Comparison of ENCODE assay signal across 20 mouse cellular contexts in genomic region chr14:41131540-41131939, GRCm38 (mm10). TPM values are rescaled to one million over a fixed set of nuclear protein-coding genes. Genes with fewer than 3 reads are reported as not detected.
DNase-seq lines count a peak whose midpoint lies in the region; ATAC-seq and TF ChIP-seq lines count a peak whose summit lies in the region.
"Had no signal": no experiment of that assay in that cellular context is flagged by ENCODE, and none has a peak within 500 bp of the region (broad histone marks: within the 10 kb centered on the region; RNA-seq: fewer than 3 reads in every experiment).

Sftpa1 (plus strand) TSS chr14:41131782.

- no peaks in the 10 kb centered on the region for H3K4me1 ChIP-seq in lung, adult 2 months (ENCODE audit: control insufficient read depth, insufficient read depth, low read length)
- H3K4me1 ChIP-seq in lung, embryonic 15.5 days: 0 out of 2 replicates have a peak, but pooled peaks cover 4% of the 10 kb centered on the region
- no peaks in the 10 kb centered on the region for H3K4me1 ChIP-seq in midbrain, embryonic 13.5 days (replicated peaks)
- H3K4me1 ChIP-seq: embryonic facial prominence, embryonic 12.5 days; forebrain, embryonic 12.5 days; hindbrain, embryonic 12.5 days had no signal

- H3K27ac ChIP-seq in lung, embryonic 15.5 days: no peak within 1 kb of the TSS
- no peak within 1 kb of the TSS for H3K27ac ChIP-seq in midbrain, embryonic 13.5 days
- H3K27ac ChIP-seq: embryonic facial prominence, embryonic 12.5 days; forebrain, embryonic 12.5 days; hindbrain, embryonic 12.5 days had no signal

- no peak within 1 kb of the TSS for H3K4me2 ChIP-seq in lung, embryonic 15.5 days
- H3K4me2 ChIP-seq in midbrain, embryonic 13.5 days (replicated peaks): no peak within 1 kb of the TSS
- H3K4me2 ChIP-seq: embryonic facial prominence, embryonic 12.5 days; forebrain, embryonic 12.5 days; hindbrain, embryonic 12.5 days had no signal

- no peak within 1 kb of the TSS for H3K9ac ChIP-seq in lung, embryonic 15.5 days
- H3K9ac ChIP-seq in midbrain, embryonic 13.5 days (replicated peaks): no peak within 1 kb of the TSS
- H3K9ac ChIP-seq: embryonic facial prominence, embryonic 12.5 days; forebrain, embryonic 12.5 days; hindbrain, embryonic 12.5 days had no signal

- no peaks in the 10 kb centered on the region for H3K9me3 ChIP-seq in lung, embryonic 15.5 days
- no peaks in the 10 kb centered on the region for H3K9me3 ChIP-seq in midbrain, embryonic 13.5 days
- H3K9me3 ChIP-seq: embryonic facial prominence, embryonic 12.5 days; forebrain, embryonic 12.5 days; hindbrain, embryonic 12.5 days had no signal

- WGBS in lung, adult 2 months: 47% methylated on average over 7 of the region's 7 CpGs
- WGBS in lung, embryonic 15.5 days: 53% methylated on average over 7 of the region's 7 CpGs
- 83% methylated on average over 7 of the region's 7 CpGs for WGBS in midbrain, embryonic 13.5 days

- DNase-seq in lung, adult 2 months: peak; percentile 58
- DNase-seq in lung, postnatal 14 days: peak; percentile 48
- DNase-seq in kidney, postnatal 14 days: no peak
- DNase-seq in spleen, adult 18-20 months: no peak
- DNase-seq: adrenal gland, adult 8-10 months; adrenal gland, postnatal 36 days; cerebellum, adult 8-10 months; cerebellum, postnatal 25 days; gastrocnemius, postnatal 10 days; heart, postnatal 10 days; heart, postnatal 4 days had no signal

- peak within 1 kb of the TSS; percentile 40 for H3K4me3 ChIP-seq in lung, adult 2 months (replicated peaks; ENCODE audit: extremely low read depth, low read depth, low read length)
- no peak within 1 kb of the TSS for H3K4me3 ChIP-seq in lung, embryonic 15.5 days
- H3K4me3 ChIP-seq in midbrain, embryonic 13.5 days (replicated peaks): no peak within 1 kb of the TSS
- H3K4me3 ChIP-seq: embryonic facial prominence, embryonic 12.5 days; forebrain, embryonic 12.5 days; hindbrain, embryonic 12.5 days had no signal

- no peaks in the 10 kb centered on the region for H3K36me3 ChIP-seq in lung, embryonic 15.5 days
- H3K36me3 ChIP-seq in midbrain, embryonic 13.5 days: no peaks in the 10 kb centered on the region
- H3K36me3 ChIP-seq: embryonic facial prominence, embryonic 12.5 days; forebrain, embryonic 12.5 days; hindbrain, embryonic 12.5 days had no signal

- peak; percentile 49; the same call in 1 of the 2 replicates for ATAC-seq in lung, embryonic 15.5 days (ENCODE audit: borderline replicate concordance, extremely low read depth, low FRiP score, low TSS enrichment)
- ATAC-seq in midbrain, embryonic 13.5 days: no peak
- ATAC-seq: forebrain, embryonic 16.5 days; hindbrain, embryonic 16.5 days had no signal

- peak; percentile 98; the same call in 1 of the 2 replicates for TF ChIP-seq POLR2A in lung, adult 2 months (IDR thresholded peaks at IDR 0.05; ENCODE audit: borderline replicate concordance, extremely low read depth, low read depth, low read length)

- no peaks in the 10 kb centered on the region for H3K27me3 ChIP-seq in lung, embryonic 15.5 days
- H3K27me3 ChIP-seq in midbrain, embryonic 13.5 days: no peaks in the 10 kb centered on the region
- H3K27me3 ChIP-seq: embryonic facial prominence, embryonic 12.5 days; forebrain, embryonic 12.5 days; hindbrain, embryonic 12.5 days had no signal

- no peak for TF ChIP-seq CTCF in lung, adult 2 months (IDR thresholded peaks at IDR 0.05; ENCODE audit: insufficient read depth, low read length)

RNA-seq across cellular contexts. Expression of gene Sftpa1, which starts in this region (rescaled TPM):
- polyA plus RNA-seq in lung, adult 2 months (2012; rRNA removed): 1,111 and 1,268 TPM in 2 replicates
- polyA plus RNA-seq in lung, embryonic 15.5 days (2015; fragmentation: Nextera tagmentation; extraction: Ambion mirVana): 73.7 and 99.1 TPM in 2 replicates
- not detected in 2 replicates for polyA plus RNA-seq in midbrain, embryonic 13.5 days (2015; fragmentation: Nextera tagmentation; extraction: Ambion mirVana)
- polyA plus RNA-seq: cortical plate, adult 2 months; embryonic facial prominence, embryonic 12.5 days; forebrain, embryonic 12.5 days; forebrain, embryonic 16.5 days; frontal cortex, adult 2 months; hindbrain, embryonic 12.5 days; hindbrain, embryonic 16.5 days had no signal

Comparison
In these comparisons a context has a peak if more than half of its experiments do, and no peak if none do; other contexts are left out.
1. RNA of gene Sftpa1 (polyA plus RNA-seq): 1,111 to 1,268 TPM in lung, adult 2 months and 73.7 to 99.1 TPM in lung, embryonic 15.5 days; not detected in midbrain, embryonic 13.5 days; every median in the first group is over 10 times any median in the second.
2. RNA of gene Sftpa1 (polyA plus RNA-seq): 1,111 to 1,268 TPM in lung, adult 2 months; 73.7 to 99.1 TPM in lung, embryonic 15.5 days; every median in the first group is over 10 times any median in the second.
3. DNase-seq: peak in lung, adult 2 months (single experiment) and lung, postnatal 14 days (single experiment); none in kidney, postnatal 14 days (single experiment) and spleen, adult 18-20 months (0 of 2).